Mouse (Mus musculus) MEL (cell line): ENCODE data around the gene Kin. TPM values are rescaled to one million over a fixed set of nuclear protein-coding genes. Genes with fewer than 3 reads are reported as not detected.

Experiments used
- DNase-seq: peaks from one replicate; pipeline ENCODE4 v3.0.0; 2011; ENCODE audit warnings: low read depth, low spot score
- H3K27ac ChIP-seq: 2 replicates; pipeline ENCODE4 v1.5.1; 2012; ENCODE audit warnings: low read depth, mild to moderate bottlenecking, control low read depth, low read length, moderate library complexity; ENCODE audit not compliant: control insufficient read depth
- H3K27me3 ChIP-seq, 2 experiments: fragments of 150-350 bp in 1 of 2; sonication (generic) in 1 of 2; 2 replicates each; pipeline ENCODE4 v1.6.1; 2012; ENCODE audit warnings: low read length in 2 of 2, mild to moderate bottlenecking in 2 of 2, improper control_type of control experiment in 1 of 2, moderate library complexity in 1 of 2; ENCODE audit not compliant: insufficient read depth in 2 of 2, control insufficient read depth in 1 of 2
- H3K36me3 ChIP-seq, 2 experiments: 2 replicates each; pipeline ENCODE4 v1.6.1; 2012 to 2014; ENCODE audit warnings: low read length in 2 of 2, improper control_type of control experiment in 1 of 2, inconsistent platforms in 1 of 2, mild to moderate bottlenecking in 1 of 2; ENCODE audit not compliant: insufficient read depth in 2 of 2, control insufficient read depth in 1 of 2
- H3K4me1 ChIP-seq, 2 experiments: fragments of 150-350 bp in 1 of 2; sonication (generic) in 1 of 2; 2 replicates each; pipeline ENCODE4 v1.6.1; 2012; ENCODE audit warnings: low read length in 2 of 2, improper control_type of control experiment in 1 of 2, mild to moderate bottlenecking in 1 of 2; ENCODE audit not compliant: insufficient read depth in 2 of 2, control insufficient read depth in 1 of 2
- H3K4me3 ChIP-seq, 2 experiments: fragments of 150-350 bp in 1 of 2; sonication (generic) in 1 of 2; 2 replicates each; pipeline ENCODE4 v1.5.1; 2012; ENCODE audit warnings: low read depth in 2 of 2, low read length in 2 of 2, mild to moderate bottlenecking in 2 of 2, moderate library complexity in 2 of 2, control low read depth in 1 of 2, improper control_type of control experiment in 1 of 2; ENCODE audit not compliant: control insufficient read depth in 1 of 2, insufficient read depth in 1 of 2
- H3K79me2 ChIP-seq: 2 replicates; pipeline ENCODE4 v1.6.1; 2012; ENCODE audit warnings: mild to moderate bottlenecking, low read length, moderate library complexity; ENCODE audit not compliant: control insufficient read depth, poor library complexity, insufficient read depth
- H3K9ac ChIP-seq: 2 replicates; pipeline ENCODE4 v1.6.1; 2012; ENCODE audit warnings: low read depth, mild to moderate bottlenecking, control low read depth, low read length, moderate library complexity; ENCODE audit not compliant: control insufficient read depth, poor library complexity, severe bottlenecking
- H3K9me3 ChIP-seq: fragments of 150-350 bp; sonication (generic); replicated peaks from 2 replicates; pipeline ENCODE4 v1.6.1; 2012; ENCODE audit warnings: mild to moderate bottlenecking, low read length, improper control_type of control experiment, moderate library complexity; ENCODE audit not compliant: insufficient read depth
- BHLHE40 ChIP-seq: IDR thresholded peaks from 2 replicates; pipeline ENCODE4 v1.6.1; 2012; ENCODE audit warnings: low read depth, mild to moderate bottlenecking, inconsistent platforms, low read length, improper control_type of control experiment, borderline replicate concordance
- CHD1 ChIP-seq: IDR thresholded peaks from 2 replicates; pipeline ENCODE4 v1.6.1; 2012; ENCODE audit warnings: low read depth, mild to moderate bottlenecking, inconsistent platforms, low read length, improper control_type of control experiment
- CHD2 ChIP-seq: IDR thresholded peaks from 2 replicates; pipeline ENCODE4 v1.6.1; 2011; ENCODE audit warnings: low read length, improper control_type of control experiment
- CTCF ChIP-seq, 3 experiments: IDR thresholded peaks in 2 of 3; conservative IDR thresholded peaks in 1 of 3; 2 replicates each; pipeline ENCODE4 v1.5.1; 2011 to 2012; ENCODE audit warnings: low read length in 3 of 3, low read depth in 2 of 3, mild to moderate bottlenecking in 2 of 3, improper control_type of control experiment in 1 of 3, inconsistent platforms in 1 of 3, mixed read lengths in 1 of 3, moderate library complexity in 1 of 3; ENCODE audit not compliant: control insufficient read depth in 1 of 3, insufficient read depth in 1 of 3, poor library complexity in 1 of 3, severe bottlenecking in 1 of 3
- E2F4 ChIP-seq: IDR thresholded peaks from 2 replicates; pipeline ENCODE4 v1.6.1; 2011; ENCODE audit warnings: low read depth, low read length, improper control_type of control experiment, borderline replicate concordance
- ELF1 ChIP-seq: IDR thresholded peaks from 2 replicates; pipeline ENCODE4 v1.6.1; 2014; ENCODE audit warnings: low read depth, mild to moderate bottlenecking, inconsistent platforms, low read length, improper control_type of control experiment, moderate library complexity
- ETS1 ChIP-seq: IDR thresholded peaks from 2 replicates; pipeline ENCODE4 v1.6.1; 2012; ENCODE audit warnings: low read depth, mild to moderate bottlenecking, inconsistent platforms, low read length, improper control_type of control experiment, moderate library complexity
- GATA1 ChIP-seq: IDR thresholded peaks from 2 replicates; pipeline ENCODE4 v1.6.1; 2011; ENCODE audit warnings: low read depth, low read length, improper control_type of control experiment
- MAZ ChIP-seq: IDR thresholded peaks from 2 replicates; pipeline ENCODE4 v1.6.1; 2012; ENCODE audit warnings: low read depth, mild to moderate bottlenecking, inconsistent platforms, low read length, improper control_type of control experiment
- MYB ChIP-seq: IDR thresholded peaks from 2 replicates; pipeline ENCODE4 v1.6.1; 2011; ENCODE audit warnings: mild to moderate bottlenecking, low read depth, low read length, improper control_type of control experiment
- MYC ChIP-seq: IDR thresholded peaks from 2 replicates; pipeline ENCODE4 v1.6.1; 2011; ENCODE audit warnings: low read depth, mild to moderate bottlenecking, low read length, improper control_type of control experiment, moderate library complexity
- NELFE ChIP-seq: IDR thresholded peaks from 2 replicates; pipeline ENCODE4 v1.6.1; 2011; ENCODE audit warnings: low read depth, low read length, improper control_type of control experiment
- NRF1 ChIP-seq: IDR thresholded peaks from 2 replicates; pipeline ENCODE4 v1.6.1; 2014; ENCODE audit warnings: low read depth, mild to moderate bottlenecking, inconsistent platforms, low read length, improper control_type of control experiment, moderate library complexity; ENCODE audit not compliant: poor library complexity, insufficient read depth, severe bottlenecking
- POLR2AphosphoS5 ChIP-seq: IDR thresholded peaks from 2 replicates; pipeline ENCODE4 v1.6.1; 2012; ENCODE audit warnings: low read depth, borderline replicate concordance, mild to moderate bottlenecking, inconsistent platforms, low read length, moderate library complexity, mixed read lengths
- RAD21 ChIP-seq: IDR thresholded peaks from 2 replicates; pipeline ENCODE4 v1.6.1; 2011; ENCODE audit warnings: mild to moderate bottlenecking, low read depth, low read length, improper control_type of control experiment
- RCOR1 ChIP-seq: IDR thresholded peaks from 2 replicates; pipeline ENCODE4 v1.6.1; 2012; ENCODE audit warnings: low read depth, mild to moderate bottlenecking, inconsistent platforms, low read length, improper control_type of control experiment
- SMC3 ChIP-seq: IDR thresholded peaks from 2 replicates; pipeline ENCODE4 v1.6.1; 2011; ENCODE audit warnings: low read depth, low read length, improper control_type of control experiment
- TAL1 ChIP-seq: IDR thresholded peaks from 2 replicates; pipeline ENCODE4 v1.6.1; 2012; ENCODE audit warnings: mild to moderate bottlenecking, inconsistent platforms, low read length, moderate library complexity, mixed read lengths
- TCF12 ChIP-seq: IDR thresholded peaks from 2 replicates; pipeline ENCODE4 v1.6.1; 2014; ENCODE audit warnings: low read depth, mild to moderate bottlenecking, inconsistent platforms, low read length, improper control_type of control experiment, moderate library complexity
- UBTF ChIP-seq: IDR thresholded peaks from 2 replicates; pipeline ENCODE4 v1.6.1; 2012; ENCODE audit warnings: low read depth, mild to moderate bottlenecking, inconsistent platforms, low read length, improper control_type of control experiment, moderate library complexity, borderline replicate concordance; ENCODE audit not compliant: insufficient read depth
- ZC3H11A ChIP-seq: IDR thresholded peaks from 2 replicates; pipeline ENCODE4 v1.6.1; 2012; ENCODE audit warnings: low read depth, mild to moderate bottlenecking, inconsistent platforms, low read length, improper control_type of control experiment
- ZMIZ1 ChIP-seq: IDR thresholded peaks from 2 replicates; pipeline ENCODE4 v1.6.1; 2012; ENCODE audit warnings: low read depth, mild to moderate bottlenecking, inconsistent platforms, low read length, improper control_type of control experiment, moderate library complexity
- ZNF384 ChIP-seq: IDR thresholded peaks from 2 replicates; pipeline ENCODE4 v1.6.1; 2012; ENCODE audit warnings: low read depth, mild to moderate bottlenecking, inconsistent platforms, low read length, improper control_type of control experiment
- polyA plus RNA-seq, 2 experiments: library from polyadenylated mRNA; stranded (reverse) in 1 of 2; unstranded in 1 of 2; fragments of >175 nt in 1 of 2; fragments of >200 nt in 1 of 2; gene quantifications; 2 replicates each; pipeline versions ENCODE4 v1.2.1 to v1.2.4; 2012; ENCODE audit warnings: low replicate concordance in 2 of 2, low read depth in 1 of 2; ENCODE audit not compliant: insufficient read length in 2 of 2, insufficient read depth in 1 of 2, missing spikeins in 1 of 2
- total RNA-seq: library from RNA; depleted of rRNA; stranded (reverse); fragments of 300-350 nt; gene quantifications from 2 replicates; pipeline ENCODE4 v1.2.3, GENCODE M21; 2012

Kin gene
- total and polyA plus RNA-seq, 3 experiments: 25.7 to 33.5 TPM; not detected in 1

DNA sequence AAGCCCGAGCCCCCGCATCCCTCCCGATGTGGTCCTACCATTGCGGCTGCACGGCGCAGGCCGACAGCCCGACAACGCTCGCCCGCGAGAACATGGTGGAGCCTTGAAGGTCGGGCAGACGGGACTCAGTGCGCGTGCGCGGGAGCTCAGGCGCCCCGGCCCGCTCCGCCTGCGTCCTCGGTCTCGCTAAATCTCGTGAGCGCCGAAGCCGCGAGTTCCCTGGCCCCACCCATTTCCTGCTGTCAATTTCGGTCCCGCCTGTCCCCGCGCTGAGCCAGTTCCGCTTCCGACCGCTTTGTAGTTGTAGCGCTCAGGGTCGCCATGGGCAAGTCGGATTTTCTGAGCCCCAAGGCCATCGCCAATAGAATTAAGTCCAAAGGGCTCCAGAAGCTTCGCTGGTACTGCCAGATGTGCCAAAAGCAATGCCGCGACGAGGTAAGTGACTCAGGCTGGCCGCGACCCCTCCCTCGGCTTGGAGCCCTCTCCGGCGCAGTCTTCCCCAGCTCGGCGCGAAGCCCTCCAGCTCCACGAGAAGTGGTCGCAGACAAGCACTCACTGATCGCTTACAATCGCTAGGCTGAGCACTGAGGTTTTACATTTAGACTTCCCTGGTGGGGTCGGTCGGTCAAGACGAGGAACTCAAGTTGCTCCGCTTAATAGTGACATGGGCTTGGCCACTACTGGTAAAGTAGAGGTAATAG is at the start of gene Kin, which contains the start of gene Atp5c1 (continued):
- no peak for TF ChIP-seq BHLHE40
- no peak for TF ChIP-seq GATA1
- peak; percentile 74; the same call in 1 of the 2 replicates for TF ChIP-seq MAZ
- no peak for TF ChIP-seq CHD1

GRCm38 (mm10) chr2:10033684-10034083 is 46.7 kb upstream of the Kin start:
- H3K4me1 ChIP-seq: peaks cover 3 to 12% of the 10 kb centered on the region in 2 experiments
- H3K9me3 ChIP-seq: no peaks in the 10 kb centered on the region
- no peaks in the 10 kb centered on the region for H3K27me3 ChIP-seq
- TF ChIP-seq CHD2 (no peak), POLR2AphosphoS5 (no peak), MAZ (no peak), RAD21 (peak; percentile 31), MYC (no peak), MYB (no peak), GATA1 (no peak), ELF1 (no peak), NRF1 (no peak), TAL1 (no peak), BHLHE40 (no peak), ETS1 (no peak), ZNF384 (no peak), CHD1 (no peak), ZC3H11A (no peak), RCOR1 (no peak), UBTF (no peak), E2F4 (no peak), SMC3 (peak; percentile 30), CTCF (IDR thresholded peaks at IDR 0.05 in 2 of 3, conservative IDR thresholded peaks at IDR 0.05 in 1 of 3; ENCODE audit: control insufficient read depth in 1 of 3, insufficient read depth in 1 of 3, low read depth in 2 of 3, low read length in 3 of 3, poor library complexity in 1 of 3, severe bottlenecking in 1 of 3) (peak in 1 of 3 experiments; percentile 34; a peak in 2 of 6 replicates), NELFE (no peak), ZMIZ1 (no peak), TCF12 (no peak)
- no peak overlapping the region for H3K27ac ChIP-seq
- no peak overlapping the region for H3K4me3 ChIP-seq
- peaks cover 8 to 14% of the 10 kb centered on the region in 2 experiments for H3K36me3 ChIP-seq
- H3K79me2 ChIP-seq: peaks cover 18% of the 10 kb centered on the region
- peak; percentile 33 for DNase-seq
- H3K9ac ChIP-seq: no peak overlapping the region
